Mouse (Mus musculus) adrenal gland, adult 8-10 months (tissue): ENCODE data around the gene Vwa2. TPM values are rescaled to one million over a fixed set of nuclear protein-coding genes. Genes with fewer than 3 reads are reported as not detected.

Experiments
- DNase-seq: peaks from one replicate; pipeline ENCODE4 v3.0.0; 2022
- total RNA-seq, 4 experiments: library from RNA; stranded (reverse); gene quantifications; 2 replicates each; pipeline ENCODE4 v1.2.4; 2022

The Vwa2 gene
- total RNA-seq, 4 experiments from 2014 or later, result not detected

DNA sequence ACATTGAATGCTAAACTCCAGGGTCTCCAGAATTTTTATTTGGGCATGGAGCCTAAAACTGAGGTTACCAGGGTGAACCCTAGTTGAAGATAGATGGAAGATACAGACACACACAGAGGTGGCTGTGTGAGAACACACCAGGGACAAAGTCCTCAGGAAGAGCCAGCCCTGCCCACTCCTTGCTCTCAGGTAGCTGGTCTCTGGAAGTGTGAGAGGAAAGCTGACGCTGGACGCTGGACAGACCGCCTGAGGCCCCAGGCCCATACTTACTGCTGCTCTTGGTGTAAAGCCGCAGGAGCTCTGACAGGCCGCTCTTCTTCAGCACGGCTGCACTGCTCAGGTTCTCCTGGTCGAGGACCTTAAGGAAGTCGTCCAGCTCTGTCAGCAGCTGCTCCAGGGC is 75.8 kb downstream of the Vwa2 start:
- DNase-seq, result no peak

DNA sequence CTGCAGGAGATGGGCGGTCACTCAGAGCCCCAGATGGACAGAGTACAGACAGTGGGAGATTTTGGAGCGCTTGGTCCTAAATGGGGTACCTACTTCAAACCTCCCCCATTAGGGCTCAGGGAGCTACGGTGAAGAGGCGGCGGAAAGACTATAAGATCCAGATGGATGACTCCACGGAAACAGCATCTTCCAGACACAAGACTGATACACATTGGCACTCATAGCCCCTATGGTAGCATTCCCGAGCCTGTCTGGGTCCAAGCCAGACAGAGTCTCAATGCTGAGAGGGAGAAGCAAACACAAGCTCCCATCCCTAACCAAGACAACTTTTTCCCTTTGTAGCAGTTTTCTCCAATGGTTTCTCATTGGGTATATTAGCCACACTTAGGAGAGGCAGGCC is 76.8 kb downstream of the Vwa2 start:
- no peak for DNase-seq

DNA sequence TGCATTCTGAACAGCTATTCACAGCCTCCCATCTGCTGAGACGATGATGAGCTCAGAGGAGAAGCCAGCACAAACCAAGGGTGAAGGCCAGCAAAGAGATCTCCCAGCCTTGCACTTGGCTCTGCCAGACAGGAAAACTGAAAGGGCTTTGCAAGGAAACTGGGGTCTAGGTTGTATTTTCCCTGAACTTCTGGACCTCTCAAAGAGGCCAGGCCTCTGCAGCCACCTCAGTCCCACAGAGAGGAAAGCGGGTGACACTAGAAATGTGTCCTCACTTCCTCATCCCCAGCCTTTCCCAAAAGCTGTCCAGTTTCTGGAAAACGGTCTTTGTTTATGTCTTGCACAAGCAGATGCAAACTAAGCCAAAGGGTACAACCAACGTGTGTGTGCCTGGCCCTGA is 79.8 kb downstream of the Vwa2 start:
- no peak for DNase-seq

DNA sequence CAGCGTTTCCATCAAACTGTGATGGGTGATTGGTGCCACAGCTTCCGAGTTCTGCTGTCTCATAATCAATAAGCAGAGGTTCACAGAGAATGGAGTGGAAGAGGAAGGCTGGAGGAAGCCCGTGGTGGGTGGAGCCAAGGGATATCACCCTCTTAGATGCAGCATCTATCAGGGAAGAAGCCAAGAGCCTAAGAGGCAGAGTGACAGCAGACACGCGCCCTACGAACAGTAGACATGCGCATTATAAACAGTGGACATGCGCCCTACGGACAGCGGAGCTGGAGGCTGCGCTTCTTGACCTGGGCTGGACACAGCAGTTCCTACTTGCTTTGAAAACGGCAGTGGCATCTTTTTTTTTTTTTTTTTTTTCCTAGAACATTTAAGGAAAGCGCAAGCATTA is 80.8 kb downstream of the Vwa2 start:
- DNase-seq, result no peak

GRCm38 (mm10) chr19:56955568-56956513 is 81.8 kb downstream of the Vwa2 start:
- no peak for DNase-seq

DNA sequence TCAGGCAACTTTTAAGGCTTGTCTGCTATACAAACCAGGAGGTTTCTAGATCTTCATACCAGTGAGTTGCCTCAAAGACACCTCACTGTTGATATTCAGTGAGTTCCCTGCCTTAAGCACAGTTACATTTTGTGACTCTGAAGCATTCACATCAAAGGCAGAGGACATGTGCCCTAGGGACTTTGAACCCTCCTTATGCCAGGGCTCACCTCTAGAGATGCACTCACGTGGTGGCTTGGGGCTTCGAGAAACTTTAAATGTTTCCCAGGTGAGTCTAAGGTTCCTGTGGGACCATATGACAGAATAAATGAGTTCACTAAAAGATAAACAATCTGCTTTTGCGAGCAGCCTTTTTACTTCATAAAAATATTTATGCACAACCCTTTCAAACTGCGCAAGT is 84.0 kb downstream of the Vwa2 start:
- no peak for DNase-seq

GRCm38 (mm10) chr19:56958582-56959021 is 84.6 kb downstream of the Vwa2 start:
- DNase-seq, result no peak

DNA sequence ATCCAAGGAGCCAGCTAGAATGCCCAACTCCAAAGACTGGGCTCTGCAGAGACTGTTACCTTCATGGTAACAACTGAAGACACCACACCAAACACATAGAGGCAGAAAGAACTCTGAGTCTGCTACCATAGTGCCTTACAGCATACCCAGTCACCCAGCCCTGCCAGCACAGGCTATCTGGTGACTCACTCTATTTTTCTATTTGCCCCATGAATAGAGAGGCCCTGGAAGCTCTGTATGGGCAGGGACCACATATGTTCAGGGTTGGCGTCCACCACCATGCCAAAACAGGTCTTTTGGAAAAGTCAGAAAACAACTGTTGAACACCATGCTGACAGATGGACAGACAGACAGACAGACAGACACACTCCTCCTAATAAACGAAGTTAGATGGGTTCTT is 85.0 kb downstream of the Vwa2 start:
- no peak for DNase-seq

- DNase-seq, result no peak
Measured at GRCm38 (mm10) chr19:56959601-56960000, 85.6 kb downstream of the Vwa2 start.

Other genes starting within 250 kb of the Vwa2 start
- gene Adrb1, start 152.1 kb upstream of the Vwa2 start, total RNA-seq, result 1 to 10 TPM; 1.5 to 3.1 (median 2.4) TPM
- gene Ccdc186, start 52.1 kb upstream of the Vwa2 start, total RNA-seq, result 10 to 100 TPM; 22.6 to 35.3 (median 31.7) TPM
- gene Tdrd1, start 48.0 kb upstream of the Vwa2 start, total RNA-seq, result under 1 TPM in 1 of 4 experiments, not detected in 3; 0.10 TPM
- 10 to 100 TPM; 26.7 to 42.5 (median 32.2) TPM for gene Afap1l2, start 134.0 kb downstream of the Vwa2 start, total RNA-seq